Mouse (Mus musculus) limb, embryonic 14.5 days (tissue): ENCODE results near the gene Tedc2. TPM values are rescaled to one million over a fixed set of nuclear protein-coding genes. Genes with fewer than 3 reads are reported as not detected.

Source experiments
- ATAC-seq: fragments of 200-750 bp; cut with Nextera tagmentation; 2 replicates; pipeline ENCODE4 v1.8.0; 2017; ENCODE audit warnings: low read depth, moderate number of reproducible peaks, moderate TSS enrichment; ENCODE audit not compliant: low FRiP score
- DNase-seq: peaks from one replicate; pipeline ENCODE4 v3.0.0-alpha.2; 2015; ENCODE audit warnings: low spot score
- H3K27ac ChIP-seq: fragments of 300-500 bp; sonication (generic); replicated peaks from 2 replicates; pipeline ENCODE4 v1.5.1; 2014; ENCODE audit warnings: low read depth, mild to moderate bottlenecking, low read length, moderate library complexity, mixed read lengths
- H3K27me3 ChIP-seq: fragments of 300-500 bp; sonication (generic); 2 replicates; pipeline ENCODE4 v1.6.1; 2014; ENCODE audit warnings: low read length, mixed read lengths; ENCODE audit not compliant: control insufficient read depth, insufficient read depth
- H3K36me3 ChIP-seq: fragments of 300-500 bp; sonication (generic); 2 replicates; pipeline ENCODE4 v1.6.1; 2014; ENCODE audit warnings: mild to moderate bottlenecking, low read length, moderate library complexity, mixed read lengths; ENCODE audit not compliant: control insufficient read depth, insufficient read depth
- H3K4me1 ChIP-seq: fragments of 300-500 bp; sonication (generic); 2 replicates; pipeline ENCODE4 v1.6.1; 2014; ENCODE audit warnings: antibody characterized with exemption, low read length, mixed read lengths; ENCODE audit not compliant: control insufficient read depth, insufficient read depth
- H3K4me2 ChIP-seq: fragments of 300-500 bp; sonication (generic); replicated peaks from 2 replicates; pipeline ENCODE4 v1.6.1; 2014; ENCODE audit warnings: low read depth, mild to moderate bottlenecking, low read length, moderate library complexity; ENCODE audit not compliant: severe bottlenecking
- H3K4me3 ChIP-seq: fragments of 300-500 bp; sonication (generic); replicated peaks from 2 replicates; pipeline ENCODE4 v1.5.1; 2014; ENCODE audit warnings: low read length
- H3K9ac ChIP-seq: fragments of 300-500 bp; sonication (generic); 2 replicates; pipeline ENCODE4 v1.6.1; 2014; ENCODE audit warnings: mild to moderate bottlenecking, low read depth, low read length, moderate library complexity; ENCODE audit not compliant: severe bottlenecking
- H3K9me3 ChIP-seq: fragments of 300-500 bp; sonication (generic); 2 replicates; pipeline ENCODE4 v1.6.1; 2016; ENCODE audit warnings: low read length; ENCODE audit not compliant: control insufficient read depth
- POLR2A ChIP-seq: fragments of 200-500 bp; IDR thresholded peaks from 2 replicates; pipeline ENCODE4 v1.8.0; 2012; ENCODE audit warnings: inconsistent platforms, mild to moderate bottlenecking, moderate library complexity, borderline replicate concordance; ENCODE audit not compliant: insufficient read depth, insufficient read length; ENCODE audit errors: extremely low read depth
- WGBS: fragments of 180-500 bp; shearing (Covaris S2); extraction: QIAGEN DNeasy Blood & Tissue Kit; methylation state at CpG from one replicate; pipeline ENCODE4 v1.1.7; 2014; 5-methylcytosine and 5-hydroxymethylcytosine counted together
- polyA plus RNA-seq, 2 experiments: library from polyadenylated mRNA; depleted of rRNA in 1 of 2; stranded (reverse) in 1 of 2; unstranded in 1 of 2; fragments of >200 nt; fragmentation: Nextera tagmentation in 1 of 2; extraction: Ambion mirVana in 1 of 2; gene quantifications; 2 replicates each; pipeline versions ENCODE4 v1.2.1 to v1.2.3; 2012 to 2014

Tedc2 gene
- polyA plus RNA-seq, 2 experiments: 10.2 to 35.4 TPM

GRCm38 (mm10) chr17:24225851-24226250 is 5.2 kb upstream of the Tedc2 start:
- Histone ChIP-seq H3K4me1 (peaks cover 4% of the 10 kb centered on the region; the same call in 1 of the 2 replicates), H3K4me3 (no peak overlapping the region), H3K4me2 (no peak overlapping the region), H3K9ac (no peak overlapping the region), H3K36me3 (peaks cover 75% of the 10 kb centered on the region), H3K9me3 (no peaks in the 10 kb centered on the region), H3K27me3 (no peaks in the 10 kb centered on the region), H3K27ac (no peak overlapping the region)
- WGBS: 95% methylated on average over 5 of the region's 5 CpGs
- TF ChIP-seq POLR2A: no peak
- DNase-seq (no peak), ATAC-seq (no peak)

GRCm38 (mm10) chr17:24224741-24225140 is 4.1 kb upstream of the Tedc2 start:
- TF ChIP-seq POLR2A: no peak
- no peak overlapping the region for H3K4me2 ChIP-seq
- H3K36me3 ChIP-seq: peaks cover 66% of the 10 kb centered on the region
- no peaks in the 10 kb centered on the region for H3K27me3 ChIP-seq
- no peak overlapping the region for H3K27ac ChIP-seq
- DNase-seq (no peak), ATAC-seq (no peak)
- 90% methylated on average over 10 of the region's 10 CpGs for WGBS
- no peak overlapping the region for H3K4me3 ChIP-seq
- H3K4me1 ChIP-seq: peaks cover 8% of the 10 kb centered on the region
- H3K9me3 ChIP-seq: no peaks in the 10 kb centered on the region
- no peak overlapping the region for H3K9ac ChIP-seq

GRCm38 (mm10) chr17:24223513-24223912 is 2.9 kb upstream of the Tedc2 start:
- no peak for TF ChIP-seq POLR2A
- Histone ChIP-seq H3K9me3 (no peaks in the 10 kb centered on the region), H3K4me2 (no peak overlapping the region), H3K36me3 (peaks cover 57% of the 10 kb centered on the region), H3K4me3 (no peak overlapping the region), H3K9ac (no peak overlapping the region), H3K27me3 (no peaks in the 10 kb centered on the region), H3K4me1 (peaks cover 13% of the 10 kb centered on the region), H3K27ac (no peak overlapping the region)
- WGBS: 93% methylated on average over 5 of the region's 5 CpGs
- no peak for ATAC-seq
- DNase-seq: no peak

GRCm38 (mm10) chr17:24222653-24223052 is 2.0 kb upstream of the Tedc2 start:
- ATAC-seq (no peak), DNase-seq (no peak)
- Histone ChIP-seq H3K4me1 (peaks cover 13% of the 10 kb centered on the region), H3K27ac (no peak overlapping the region), H3K9ac (no peak overlapping the region), H3K4me2 (no peak overlapping the region), H3K9me3 (no peaks in the 10 kb centered on the region), H3K36me3 (peaks cover 55% of the 10 kb centered on the region), H3K4me3 (no peak overlapping the region), H3K27me3 (no peaks in the 10 kb centered on the region)
- 50% methylated on average over 6 of the region's 6 CpGs for WGBS
- TF ChIP-seq POLR2A: no peak

- Histone ChIP-seq H3K27me3 (no peaks in the 10 kb centered on the region), H3K9me3 (no peaks in the 10 kb centered on the region), H3K4me2 (no peak overlapping the region), H3K9ac (no peak overlapping the region), H3K4me3 (no peak overlapping the region), H3K36me3 (peaks cover 31% of the 10 kb centered on the region), H3K27ac (no peak overlapping the region), H3K4me1 (peaks cover 13% of the 10 kb centered on the region)
- TF ChIP-seq POLR2A: no peak
- no peak for DNase-seq
- 71% methylated on average over 4 of the region's 4 CpGs for WGBS
- ATAC-seq: no peak
Measured at GRCm38 (mm10) chr17:24216836-24217235, 3.8 kb downstream of the Tedc2 start.

GRCm38 (mm10) chr17:24213186-24213585 is 7.5 kb downstream of the Tedc2 start:
- Histone ChIP-seq H3K4me1 (peaks cover 26% of the 10 kb centered on the region), H3K27ac (no peak overlapping the region), H3K27me3 (no peaks in the 10 kb centered on the region), H3K9me3 (no peaks in the 10 kb centered on the region), H3K4me2 (no peak overlapping the region), H3K36me3 (peaks cover 27% of the 10 kb centered on the region), H3K9ac (no peak overlapping the region), H3K4me3 (no peak overlapping the region)
- no peak for TF ChIP-seq POLR2A
- DNase-seq: no peak
- WGBS: 73% methylated on average over 6 of the region's 6 CpGs
- no peak for ATAC-seq
